ENCODE assay signal across 8 mouse cellular contexts in genomic region chr11:121387750-121388553, GRCm38 (mm10). TPM values are rescaled to one million over a fixed set of nuclear protein-coding genes. Genes with fewer than 3 reads are reported as not detected.
DNase-seq lines count a peak whose midpoint lies in the region; ATAC-seq lines count a peak whose summit lies in the region.

Gene Rab40b, minus strand, starts transcription at chr11:121388251.

- H3K4me3 ChIP-seq in intestine, embryonic 14.5 days (ENCODE audit: low read depth, low read length) = peak within 1 kb of the TSS; percentile 70

- peak within 1 kb of the TSS; percentile 51 for H3K9ac ChIP-seq in intestine, embryonic 14.5 days (ENCODE audit: low read length)

- peak within 1 kb of the TSS; percentile 78 for H3K4me2 ChIP-seq in intestine, embryonic 14.5 days (ENCODE audit: low read length)

- no peaks in the 10 kb centered on the region for H3K4me1 ChIP-seq in intestine, embryonic 14.5 days (replicated peaks; ENCODE audit: control insufficient read depth, insufficient read depth, low read length)

- peak; percentile 100 for ATAC-seq in intestine, embryonic 14.5 days (replicated peaks; ENCODE audit: low FRiP score, low TSS enrichment, low read depth)
- peak; percentile 93 for ATAC-seq in megakaryocyte-erythroid progenitor cell, adult 5-6 weeks (replicated peaks; ENCODE audit: low FRiP score, low TSS enrichment, poor library complexity, severe bottlenecking)

- peak; percentile 95 for DNase-seq in adrenal gland, postnatal 10 days
- DNase-seq in embryo, embryonic 11.5 days (ENCODE audit: low read depth, low spot score) = peak; percentile 88
- peak; percentile 92 for DNase-seq in gastrocnemius, postnatal 25 days
- DNase-seq in intestine, embryonic 14.5 days (ENCODE audit: low spot score) = peak; percentile 91
- peak; percentile 94 to 98 for DNase-seq in left cerebral cortex, postnatal 10 days (ENCODE audit: extremely low spot score in 1 of 2, low spot score in 2 of 2)
- DNase-seq in right cerebral cortex, postnatal 4 days = peak; percentile 86
- peak; percentile 96 for DNase-seq in yolk sac, embryonic 10.5 days (ENCODE audit: low spot score)

- under 1% methylated on average over 61 of the region's 61 CpGs for WGBS in intestine, embryonic 14.5 days

- intact Hi-C loops in left cerebral cortex, postnatal 10 days (cut with DNase I) = loop anchor here (5.0 kb wide), 1 partner anchor 34 kb away; the partner anchor contains the start of gene Fn3krp

- H3K27ac ChIP-seq in intestine, embryonic 14.5 days (ENCODE audit: low read depth) = no peak within 1 kb of the TSS

- no peaks in the 10 kb centered on the region for H3K9me3 ChIP-seq in intestine, embryonic 14.5 days (ENCODE audit: control insufficient read depth, low read length)

- no peaks in the 10 kb centered on the region for H3K36me3 ChIP-seq in intestine, embryonic 14.5 days (ENCODE audit: control insufficient read depth, insufficient read depth, low read length)

- H3K27me3 ChIP-seq in intestine, embryonic 14.5 days (replicated peaks; ENCODE audit: control insufficient read depth, insufficient read depth, low read length) = 0 out of 2 replicates have a peak, but pooled peaks cover 3% of the 10 kb centered on the region

RNA-seq across cellular contexts. Expression of gene Rab40b, which starts in this region (rescaled TPM):
- total RNA-seq in adrenal gland, postnatal 10 days (2021) = 1 to 10 TPM; 6.5 to 6.8 TPM
- total RNA-seq in gastrocnemius, postnatal 25 days (2021) = 10 to 100 TPM; 10.4 to 11.6 TPM
- polyA plus RNA-seq in intestine, embryonic 14.5 days (2014; fragmentation: Nextera tagmentation; extraction: Ambion mirVana) = 5.3 and 5.4 TPM in 2 replicates
- 10 to 100 TPM; 31.5 to 35.0 TPM for total RNA-seq in left cerebral cortex, postnatal 10 days (2021)
- 2.2 TPM in 1 of 2 replicates, not detected in the other for total RNA-seq in megakaryocyte-erythroid progenitor cell, adult 5-6 weeks (2014; fragmentation: Nextera tagmentation)
- 0.19 and 1.4 TPM in 2 replicates for total RNA-seq in megakaryocyte-erythroid progenitor cell, adult 5-6 weeks (2017)
